Comparison of ENCODE assay signal across 26 mouse cellular contexts in the genomic region with DNA sequence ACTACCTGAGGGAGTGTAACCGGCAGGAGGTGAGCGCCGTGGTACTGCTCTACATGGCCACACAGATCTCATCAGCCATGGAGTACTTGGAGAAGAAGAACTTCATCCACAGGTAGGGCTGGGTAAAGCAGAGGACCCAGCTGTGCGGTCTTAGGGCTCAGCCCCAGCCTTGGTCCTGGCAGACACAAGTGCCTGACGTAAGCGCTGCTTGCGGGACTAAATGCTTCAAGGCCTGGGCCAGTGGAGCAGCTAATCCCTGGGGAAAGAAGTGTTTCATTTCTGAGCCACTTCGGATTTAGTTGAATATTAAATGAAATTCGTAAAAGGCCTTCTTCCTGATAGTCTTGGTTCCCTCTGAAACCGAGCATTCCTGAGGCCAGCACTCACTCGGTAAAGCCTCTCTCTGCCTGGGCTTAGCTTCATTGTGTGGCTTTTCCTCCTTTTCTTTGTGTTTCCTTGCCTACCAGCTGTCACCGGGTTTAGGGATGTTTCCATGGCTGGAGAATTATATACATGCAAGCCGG. TPM values are rescaled to one million over a fixed set of nuclear protein-coding genes. Genes with fewer than 3 reads are reported as not detected.
DNase-seq lines count a peak whose midpoint lies in the region; ATAC-seq and TF ChIP-seq lines count a peak whose summit lies in the region.
"Had no signal": no experiment of that assay in that cellular context is flagged by ENCODE, and none has a peak within 500 bp of the region (broad histone marks: within the 10 kb centered on the region; RNA-seq: fewer than 3 reads in every experiment).

No protein-coding gene starts in this region.

- 78% methylated on average over 13 of the region's 13 CpGs for WGBS in kidney, embryonic 16.5 days
- 62% methylated on average over 13 of the region's 13 CpGs for WGBS in midbrain, postnatal 0 days
- WGBS in liver, embryonic 11.5 days: 91% methylated on average over 13 of the region's 13 CpGs

- ATAC-seq in kidney, embryonic 16.5 days (ENCODE audit: low FRiP score, low TSS enrichment): no peak
- ATAC-seq in midbrain, postnatal 0 days (ENCODE audit: low FRiP score): no peak
- ATAC-seq in liver, embryonic 11.5 days (replicated peaks; ENCODE audit: low FRiP score): no peak
- ATAC-seq: lung, postnatal 0 days had no signal

- no peaks in the 10 kb centered on the region for H3K9me3 ChIP-seq in kidney, embryonic 16.5 days (ENCODE audit: low read length)
- no peaks in the 10 kb centered on the region for H3K9me3 ChIP-seq in midbrain, postnatal 0 days (ENCODE audit: low read length)
- H3K9me3 ChIP-seq in liver, embryonic 11.5 days (ENCODE audit: control insufficient read depth, low read length): no peaks in the 10 kb centered on the region
- H3K9me3 ChIP-seq: embryonic facial prominence, embryonic 13.5 days; heart, embryonic 15.5 days; limb, embryonic 15.5 days; neural tube, embryonic 13.5 days; stomach, embryonic 15.5 days had no signal

- DNase-seq in gastrocnemius, adult 2 months: no peak
- DNase-seq in gastrocnemius, postnatal 10 days: no peak
- DNase-seq in kidney, adult 9 months: peak; percentile 69
- no peak for DNase-seq in kidney, postnatal 4 days
- no peak for DNase-seq in midbrain, postnatal 0 days (ENCODE audit: low spot score)
- no peak for DNase-seq in liver, embryonic 11.5 days (ENCODE audit: low spot score)
- DNase-seq: adrenal gland, postnatal 36 days; cerebellum, adult 11-12 months; gastrocnemius, postnatal 25 days; heart, adult 2 months; heart, postnatal 4 days; layer of hippocampus, postnatal 36 days; thymus, adult 18-20 months had no signal

- no peak overlapping the region for H3K4me3 ChIP-seq in gastrocnemius, adult 2 months
- H3K4me3 ChIP-seq in kidney, embryonic 16.5 days (ENCODE audit: low read length): no peak overlapping the region
- no peak overlapping the region for H3K4me3 ChIP-seq in midbrain, postnatal 0 days (ENCODE audit: low read depth, low read length)
- H3K4me3 ChIP-seq in liver, embryonic 11.5 days (ENCODE audit: low read depth, low read length): no peak overlapping the region
- H3K4me3 ChIP-seq: embryonic facial prominence, embryonic 13.5 days; heart, adult 2 months; heart, embryonic 15.5 days; layer of hippocampus, adult 2 months; limb, embryonic 15.5 days; neural tube, embryonic 13.5 days; stomach, embryonic 15.5 days had no signal

- TF ChIP-seq CTCF in gastrocnemius, adult 2 months (IDR thresholded peaks at IDR 0.05): no peak
- TF ChIP-seq CTCF in midbrain, postnatal 0 days (IDR thresholded peaks at IDR 0.05): no peak

- H3K36me3 ChIP-seq in kidney, embryonic 16.5 days (ENCODE audit: insufficient read depth, low read length): peaks cover 86% of the 10 kb centered on the region
- H3K36me3 ChIP-seq in midbrain, postnatal 0 days (ENCODE audit: insufficient read depth, low read length): peaks cover 8% of the 10 kb centered on the region
- H3K36me3 ChIP-seq in liver, embryonic 11.5 days (ENCODE audit: control insufficient read depth, insufficient read depth, low read length): peaks cover 37% of the 10 kb centered on the region

- no peaks in the 10 kb centered on the region for H3K27me3 ChIP-seq in kidney, embryonic 16.5 days (ENCODE audit: insufficient read depth, low read length)
- no peaks in the 10 kb centered on the region for H3K27me3 ChIP-seq in midbrain, postnatal 0 days (ENCODE audit: insufficient read depth, low read length)
- no peaks in the 10 kb centered on the region for H3K27me3 ChIP-seq in liver, embryonic 11.5 days (replicated peaks; ENCODE audit: control insufficient read depth, insufficient read depth, low read length)
- H3K27me3 ChIP-seq: CH12.LX; embryonic facial prominence, embryonic 13.5 days; heart, embryonic 15.5 days; limb, embryonic 15.5 days; neural tube, embryonic 13.5 days; stomach, embryonic 15.5 days had no signal

- no peaks in the 10 kb centered on the region for H3K4me1 ChIP-seq in kidney, embryonic 16.5 days (ENCODE audit: insufficient read depth, low read length)
- no peaks in the 10 kb centered on the region for H3K4me1 ChIP-seq in midbrain, postnatal 0 days (ENCODE audit: insufficient read depth, low read length)
- no peaks in the 10 kb centered on the region for H3K4me1 ChIP-seq in liver, embryonic 11.5 days (replicated peaks; ENCODE audit: control insufficient read depth, insufficient read depth, low read length)
- H3K4me1 ChIP-seq: embryonic facial prominence, embryonic 13.5 days; heart, embryonic 15.5 days; limb, embryonic 15.5 days; neural tube, embryonic 13.5 days; stomach, embryonic 15.5 days had no signal

- peak overlapping the region; percentile 41 for H3K27ac ChIP-seq in gastrocnemius, adult 2 months
- 0 out of 2 replicates have a peak overlapping the region, but pooled peaks have one; percentile 3 for H3K27ac ChIP-seq in kidney, embryonic 16.5 days (ENCODE audit: low read length)
- H3K27ac ChIP-seq in midbrain, postnatal 0 days (ENCODE audit: low read depth, low read length): 0 out of 2 replicates have a peak overlapping the region, but pooled peaks have one; percentile 34
- no peak overlapping the region for H3K27ac ChIP-seq in liver, embryonic 11.5 days (ENCODE audit: low read depth, low read length)
- H3K27ac ChIP-seq: embryonic facial prominence, embryonic 13.5 days; heart, adult 2 months; heart, embryonic 15.5 days; layer of hippocampus, adult 2 months; limb, embryonic 15.5 days; neural tube, embryonic 13.5 days; stomach, embryonic 15.5 days had no signal

- H3K4me2 ChIP-seq in kidney, embryonic 16.5 days (replicated peaks; ENCODE audit: low read depth, low read length): no peak overlapping the region
- H3K4me2 ChIP-seq in midbrain, postnatal 0 days (ENCODE audit: low read depth, low read length, poor library complexity, severe bottlenecking): no peak overlapping the region
- no peak overlapping the region for H3K4me2 ChIP-seq in liver, embryonic 11.5 days
- H3K4me2 ChIP-seq: embryonic facial prominence, embryonic 13.5 days; heart, embryonic 15.5 days; limb, embryonic 15.5 days; neural tube, embryonic 13.5 days; stomach, embryonic 15.5 days had no signal

- no peak overlapping the region for H3K9ac ChIP-seq in kidney, embryonic 16.5 days (replicated peaks; ENCODE audit: low read length)
- no peak overlapping the region for H3K9ac ChIP-seq in midbrain, postnatal 0 days (replicated peaks; ENCODE audit: low read length, poor library complexity, severe bottlenecking)
- H3K9ac ChIP-seq in liver, embryonic 11.5 days (ENCODE audit: low read depth, low read length): no peak overlapping the region
- H3K9ac ChIP-seq: embryonic facial prominence, embryonic 13.5 days; heart, embryonic 15.5 days; limb, embryonic 15.5 days; neural tube, embryonic 13.5 days; stomach, embryonic 15.5 days had no signal

- intact Hi-C loops in gastrocnemius, adult 2 months (cut with DNase I): no loop called here

RNA-seq across cellular contexts. Expression of a gene that starts 19.6 kb away (rescaled TPM):
- not detected for total RNA-seq in gastrocnemius, adult 2 months (2021)
- total RNA-seq in gastrocnemius, postnatal 10 days (2021): not detected
- 0.09 TPM in 1 of 2 replicates, not detected in the other for polyA plus RNA-seq in kidney, embryonic 16.5 days (2015; fragmentation: Nextera tagmentation; extraction: Ambion mirVana)
- 0.19 TPM in 1 of 2 replicates, not detected in the other for total RNA-seq in midbrain, postnatal 0 days (2014; rRNA removed)
- 0.07 and 0.20 TPM in 2 replicates for polyA plus RNA-seq in midbrain, postnatal 0 days (2015; fragmentation: Nextera tagmentation; extraction: Ambion mirVana)
- polyA plus RNA-seq in liver, embryonic 11.5 days (2014; fragmentation: Nextera tagmentation; extraction: Ambion mirVana): 0.08 TPM in 1 of 2 replicates, not detected in the other
- total RNA-seq: adrenal gland, postnatal 36 days; CH12.LX; gastrocnemius, postnatal 25 days; heart, adult 2 months; heart, postnatal 4 days; layer of hippocampus, adult 2 months; layer of hippocampus, postnatal 36 days; left cerebral cortex, postnatal 14 days; megakaryocyte progenitor cell, adult 5-6 weeks; MEL had no signal
- polyA plus RNA-seq: intestine, embryonic 14.5 days had no signal

RNA-seq across cellular contexts. Expression of a gene that starts 55.0 kb away (rescaled TPM):
- not detected for total RNA-seq in gastrocnemius, adult 2 months (2021)
- under 1 TPM in 1 of 2 experiments, not detected in 1; 0.05 TPM for total RNA-seq in gastrocnemius, postnatal 10 days (2021)
- 1.4 and 1.5 TPM in 2 replicates for polyA plus RNA-seq in kidney, embryonic 16.5 days (2015; fragmentation: Nextera tagmentation; extraction: Ambion mirVana)
- 46.1 and 48.5 TPM in 2 replicates for total RNA-seq in midbrain, postnatal 0 days (2014; rRNA removed)
- polyA plus RNA-seq in midbrain, postnatal 0 days (2015; fragmentation: Nextera tagmentation; extraction: Ambion mirVana): 19.4 and 21.0 TPM in 2 replicates
- polyA plus RNA-seq in liver, embryonic 11.5 days (2014; fragmentation: Nextera tagmentation; extraction: Ambion mirVana): 0.04 and 0.14 TPM in 2 replicates
- total RNA-seq: gastrocnemius, postnatal 25 days; heart, adult 2 months; heart, postnatal 4 days; megakaryocyte progenitor cell, adult 5-6 weeks; MEL had no signal
- polyA plus RNA-seq: heart, adult 2 months; heart, embryonic 15.5 days had no signal

Comparison
In these comparisons a context has a peak if more than half of its experiments do, and no peak if none do; other contexts are left out.
1. RNA of a gene that starts 55.0 kb away (total RNA-seq): 46.1 to 48.5 TPM in midbrain, postnatal 0 days; 0.05 TPM in gastrocnemius, postnatal 10 days and not detected in gastrocnemius, adult 2 months; every median in the first group is over 10 times any median in the second.